Mouse (Mus musculus) hindbrain, embryonic 16.5 days (tissue): Measurements from ENCODE around the gene March8. TPM values are rescaled to one million over a fixed set of nuclear protein-coding genes. Genes with fewer than 3 reads are reported as not detected.
A peak's percentile ranks its signal among the peaks of the same experiment; 100 is the strongest.
"Not testable (repeated sequence)": the region's sequence is repeated elsewhere in the genome, so short reads cannot be mapped to it uniquely, and the experiment has no call there.

Experiments
- ATAC-seq: fragments of 200-750 bp; cut with Nextera tagmentation; 2 replicates; pipeline ENCODE4 v1.8.0; 2017; ENCODE audit warnings: moderate TSS enrichment, moderate library complexity
- H3K27ac ChIP-seq: fragments of 300-500 bp; sonication (generic); 2 replicates; pipeline ENCODE4 v1.5.1; 2014; ENCODE audit warnings: low read depth, mild to moderate bottlenecking, control low read depth, low read length, moderate library complexity
- H3K27me3 ChIP-seq: fragments of 300-500 bp; sonication (generic); replicated peaks from 2 replicates; pipeline ENCODE4 v1.6.1; 2014; ENCODE audit warnings: low read length; ENCODE audit not compliant: control insufficient read depth, insufficient read depth
- H3K36me3 ChIP-seq: fragments of 300-500 bp; sonication (generic); 2 replicates; pipeline ENCODE4 v1.6.1; 2014; ENCODE audit warnings: mild to moderate bottlenecking, low read length, moderate library complexity, mixed read lengths; ENCODE audit not compliant: control insufficient read depth, insufficient read depth
- H3K4me1 ChIP-seq: fragments of 300-500 bp; sonication (generic); 2 replicates; pipeline ENCODE4 v1.6.1; 2014; ENCODE audit warnings: low read depth, low read length; ENCODE audit not compliant: control insufficient read depth, insufficient read depth
- H3K4me2 ChIP-seq: fragments of 300-500 bp; sonication (generic); 2 replicates; pipeline ENCODE4 v1.6.1; 2014; ENCODE audit warnings: mild to moderate bottlenecking, low read length, control low read depth, moderate library complexity
- H3K4me3 ChIP-seq: fragments of 300-500 bp; sonication (generic); 2 replicates; pipeline ENCODE4 v1.5.1; 2014; ENCODE audit warnings: mild to moderate bottlenecking, low read length, control low read depth, moderate library complexity
- H3K9ac ChIP-seq: fragments of 300-500 bp; sonication (generic); 2 replicates; pipeline ENCODE4 v1.6.1; 2014; ENCODE audit warnings: low read depth, mild to moderate bottlenecking, control low read depth, low read length, moderate library complexity
- H3K9me3 ChIP-seq: fragments of 300-500 bp; sonication (generic); 2 replicates; pipeline ENCODE4 v1.6.1; 2014; ENCODE audit warnings: mild to moderate bottlenecking, low read length, moderate library complexity; ENCODE audit not compliant: control insufficient read depth
- WGBS: fragments of 180-500 bp; shearing (Covaris S2); extraction: QIAGEN DNeasy Blood & Tissue Kit; methylation state at CpG from one replicate; pipeline ENCODE4 v1.1.7; 2014; 5-methylcytosine and 5-hydroxymethylcytosine counted together
- polyA plus RNA-seq: library from polyadenylated mRNA; unstranded; fragments of >200 nt; fragmentation: Nextera tagmentation; extraction: Ambion mirVana; gene quantifications from 2 replicates; pipeline ENCODE4 v1.2.1, GENCODE M21; 2015

Gene March8
- polyA plus RNA-seq, 1 experiment from 2014 or later = 58.0 TPM

DNA sequence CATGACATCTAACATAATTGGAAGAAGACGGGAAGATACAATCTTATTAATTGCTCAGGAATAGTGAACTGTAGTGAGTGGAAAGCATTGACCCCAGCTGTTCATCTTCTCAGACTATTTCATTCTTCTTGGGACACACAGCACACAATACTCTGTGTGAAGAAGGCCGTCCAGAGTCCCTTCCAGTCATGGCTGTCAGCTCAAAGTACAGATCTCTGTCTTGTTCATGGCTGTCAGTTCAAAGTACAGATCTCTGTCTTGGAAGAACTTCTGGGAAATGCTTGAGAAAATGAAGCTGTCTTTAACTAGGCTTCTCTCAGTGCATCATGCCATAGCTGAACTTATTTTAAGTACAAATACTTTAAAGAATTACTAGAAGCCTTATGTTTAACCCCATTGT is 10.1 kb downstream of the March8 start:
- Histone ChIP-seq H3K36me3 (no peaks in the 10 kb centered on the region), H3K27ac (no peak overlapping the region), H3K4me3 (no peak overlapping the region), H3K4me1 (no peaks in the 10 kb centered on the region), H3K4me2 (no peak overlapping the region), H3K27me3 (no peaks in the 10 kb centered on the region), H3K9ac (no peak overlapping the region), H3K9me3 (no peaks in the 10 kb centered on the region)
- WGBS = 78% methylated on average over 2 of the region's 2 CpGs
- no peak for ATAC-seq

GRCm38 (mm10) chr6:116349997-116350396 is 12.2 kb downstream of the March8 start:
- Histone ChIP-seq H3K36me3 (no peaks in the 10 kb centered on the region), H3K27ac (no peak overlapping the region), H3K4me1 (no peaks in the 10 kb centered on the region), H3K9ac (no peak overlapping the region), H3K9me3 (no peaks in the 10 kb centered on the region), H3K4me2 (no peak overlapping the region), H3K27me3 (no peaks in the 10 kb centered on the region), H3K4me3 (no peak overlapping the region)
- WGBS = 81% methylated on average over 3 of the region's 3 CpGs
- ATAC-seq = no peak

DNA sequence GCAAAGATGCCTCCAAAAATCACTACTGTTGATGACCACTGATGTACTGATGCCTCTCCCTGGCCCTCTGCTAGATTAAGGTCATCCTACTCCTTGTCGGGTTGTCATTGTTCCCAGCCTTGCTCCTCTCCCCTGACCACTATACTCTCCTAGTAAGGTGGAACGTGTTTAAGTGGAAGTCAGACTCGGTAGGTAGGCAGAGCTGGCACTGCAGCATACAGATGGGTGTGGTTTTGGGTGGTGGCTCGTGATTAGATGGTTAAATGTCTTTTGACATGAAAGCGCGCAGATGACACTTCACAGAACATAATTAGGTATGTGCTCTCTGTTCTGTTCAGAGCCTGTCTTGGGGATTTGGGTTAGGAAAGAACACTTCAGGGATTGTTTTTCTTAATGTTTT is 12.8 kb downstream of the March8 start:
- no peak overlapping the region for H3K4me3 ChIP-seq
- H3K4me1 ChIP-seq = no peaks in the 10 kb centered on the region
- no peak overlapping the region for H3K27ac ChIP-seq
- 83% methylated on average over 6 of the region's 6 CpGs for WGBS
- H3K9ac ChIP-seq = no peak overlapping the region
- no peaks in the 10 kb centered on the region for H3K9me3 ChIP-seq
- H3K36me3 ChIP-seq = no peaks in the 10 kb centered on the region
- ATAC-seq = no peak
- H3K27me3 ChIP-seq = no peaks in the 10 kb centered on the region
- no peak overlapping the region for H3K4me2 ChIP-seq

- no peak for ATAC-seq
- Histone ChIP-seq H3K27me3 (no peaks in the 10 kb centered on the region), H3K27ac (no peak overlapping the region), H3K9ac (no peak overlapping the region), H3K4me2 (no peak overlapping the region), H3K4me1 (no peaks in the 10 kb centered on the region), H3K9me3 (no peaks in the 10 kb centered on the region), H3K4me3 (no peak overlapping the region), H3K36me3 (no peaks in the 10 kb centered on the region)
- 75% methylated on average over 4 of the region's 4 CpGs for WGBS
Measured at GRCm38 (mm10) chr6:116351534-116351933, 13.7 kb downstream of the March8 start.

- Histone ChIP-seq H3K4me2 (no peak overlapping the region), H3K4me1 (no peaks in the 10 kb centered on the region), H3K9me3 (no peaks in the 10 kb centered on the region), H3K27ac (no peak overlapping the region), H3K27me3 (no peaks in the 10 kb centered on the region), H3K36me3 (no peaks in the 10 kb centered on the region), H3K4me3 (no peak overlapping the region), H3K9ac (no peak overlapping the region)
- no peak for ATAC-seq
- WGBS = 93% methylated on average over 1 of the region's 1 CpGs
Measured at GRCm38 (mm10) chr6:116353428-116353827, 15.6 kb downstream of the March8 start.

DNA sequence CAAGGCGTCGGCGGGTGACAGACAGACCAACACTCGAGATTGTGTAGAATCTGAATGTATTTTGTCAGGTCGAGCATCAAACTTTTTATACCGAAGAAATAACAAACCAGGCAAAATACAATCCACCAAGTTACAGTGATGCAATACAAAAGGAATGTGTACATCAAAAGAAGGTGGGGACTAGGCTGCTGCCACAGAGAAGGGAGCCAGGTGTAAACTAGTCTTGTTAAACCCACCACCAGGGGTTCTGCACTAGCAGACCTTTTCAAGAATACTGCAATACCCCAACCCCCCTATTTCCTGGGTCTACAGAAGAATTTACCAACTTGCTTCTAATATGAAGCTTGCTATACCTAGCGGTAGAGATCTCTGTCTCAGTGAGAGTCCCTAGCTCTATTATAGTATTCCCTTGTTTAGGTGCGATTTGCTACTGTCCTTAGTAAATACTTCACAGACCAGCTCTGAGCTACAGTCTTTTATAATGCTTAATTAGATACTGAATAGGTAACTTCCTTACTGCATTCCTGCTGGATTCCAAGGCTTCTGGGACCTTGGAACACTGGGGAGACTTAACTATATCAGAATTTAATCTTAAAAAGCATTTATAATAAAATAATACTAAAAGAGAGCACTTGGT is 18.6 kb downstream of the March8 start:
- H3K27ac ChIP-seq, H3K27me3 ChIP-seq, H3K36me3 ChIP-seq, ATAC-seq, H3K9ac ChIP-seq, H3K4me1 ChIP-seq, H3K4me2 ChIP-seq, H3K9me3 ChIP-seq, H3K4me3 ChIP-seq: not testable (repeated sequence)
- 78% methylated on average over 8 of the region's 8 CpGs for WGBS

- no peak overlapping the region for H3K27ac ChIP-seq
- WGBS = 54% methylated on average over 4 of the region's 4 CpGs
- ATAC-seq = no peak
- no peak overlapping the region for H3K9ac ChIP-seq
- no peaks in the 10 kb centered on the region for H3K27me3 ChIP-seq
- no peak overlapping the region for H3K4me3 ChIP-seq
- no peaks in the 10 kb centered on the region for H3K36me3 ChIP-seq
- H3K4me1 ChIP-seq = no peaks in the 10 kb centered on the region
- no peak overlapping the region for H3K4me2 ChIP-seq
- H3K9me3 ChIP-seq = no peaks in the 10 kb centered on the region
Measured at GRCm38 (mm10) chr6:116356948-116357325, 19.1 kb downstream of the March8 start.

GRCm38 (mm10) chr6:116358056-116358455 is 20.2 kb downstream of the March8 start:
- H3K4me2 ChIP-seq = no peak overlapping the region
- H3K27me3 ChIP-seq = no peaks in the 10 kb centered on the region
- whole genome bisulfite sequencing = 75% methylated on average over 8 of the region's 8 CpGs
- H3K4me3 ChIP-seq = no peak overlapping the region
- no peaks in the 10 kb centered on the region for H3K4me1 ChIP-seq
- no peaks in the 10 kb centered on the region for H3K36me3 ChIP-seq
- H3K27ac ChIP-seq = no peak overlapping the region
- no peaks in the 10 kb centered on the region for H3K9me3 ChIP-seq
- no peak for ATAC-seq
- H3K9ac ChIP-seq = no peak overlapping the region

DNA sequence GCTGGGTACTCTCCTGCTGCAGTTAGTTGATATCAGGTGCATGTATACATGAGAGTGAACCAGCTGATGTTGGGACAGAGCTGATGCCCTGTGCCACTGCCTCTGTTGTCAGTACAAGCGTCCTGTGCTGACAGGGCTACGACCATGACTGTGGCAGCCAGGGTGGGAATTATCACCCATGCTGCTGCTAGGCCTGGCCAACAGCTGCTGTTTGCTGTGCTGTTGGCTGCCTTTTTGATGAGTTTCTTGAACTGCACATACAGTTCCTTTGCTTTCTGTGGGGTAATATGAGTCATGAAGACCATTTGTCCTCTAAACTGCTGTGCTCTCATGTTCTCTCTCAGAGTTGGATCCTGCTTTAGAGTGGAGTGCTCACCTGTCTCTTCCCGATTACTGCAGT is 21.4 kb downstream of the March8 start:
- Histone ChIP-seq H3K4me2 (no peak overlapping the region), H3K36me3 (no peaks in the 10 kb centered on the region), H3K4me1 (no peaks in the 10 kb centered on the region), H3K27ac (no peak overlapping the region), H3K9me3 (no peaks in the 10 kb centered on the region), H3K27me3 (no peaks in the 10 kb centered on the region), H3K9ac (no peak overlapping the region), H3K4me3 (no peak overlapping the region)
- 0 out of 2 replicates have a peak, but pooled peaks have one; percentile 27 for ATAC-seq
- WGBS = 73% methylated on average over 3 of the region's 3 CpGs

- H3K27me3 ChIP-seq = no peaks in the 10 kb centered on the region
- no peak overlapping the region for H3K4me3 ChIP-seq
- no peak overlapping the region for H3K9ac ChIP-seq
- H3K9me3 ChIP-seq = 0 out of 2 replicates have a peak, but pooled peaks cover 2% of the 10 kb centered on the region
- no peaks in the 10 kb centered on the region; the same call in 1 of the 2 replicates for H3K36me3 ChIP-seq
- no peaks in the 10 kb centered on the region for H3K4me1 ChIP-seq
- 88% methylated on average over 3 of the region's 3 CpGs for WGBS
- H3K4me2 ChIP-seq = no peak overlapping the region
- H3K27ac ChIP-seq = no peak overlapping the region
- no peak for ATAC-seq
Measured at GRCm38 (mm10) chr6:116361463-116361862, 23.6 kb downstream of the March8 start.
